Mouse (Mus musculus) activated CD4-positive, CD25-positive, alpha-beta regulatory T cell, adult 9 weeks (primary cell): ENCODE measurements around the gene Olfr968. TPM values are rescaled to one million over a fixed set of nuclear protein-coding genes. Genes with fewer than 3 reads are reported as not detected.

ENCODE experiments used
- polyA plus RNA-seq: library from polyadenylated mRNA; unstranded; fragments of 100-300 nt; shearing (Covaris generic); gene quantifications from one replicate; pipeline ENCODE4 v1.2.1, GENCODE M21; 2017

Gene Olfr968
- polyA plus RNA-seq, result not detected

GRCm38 (mm10) chr9:39783153-39783552 lies at the start of gene Olfr968:
Olfr968 (minus strand) TSS chr9:39783253.

GRCm38 (mm10) chr9:39808560-39808959 lies 25.5 kb upstream of the Olfr968 start, which contains the start of gene Olfr970:
Olfr970 (plus strand) TSS chr9:39808860.

GRCm38 (mm10) chr9:39790558-39790957 lies 7.5 kb upstream of the Olfr968 start, which contains the start of gene Olfr969:
Olfr969 (plus strand) TSS chr9:39790945.

GRCm38 (mm10) chr9:39745949-39746348 lies 37.1 kb downstream of the Olfr968 start, which contains the start of gene Olfr967:
Olfr967 (plus strand) TSS chr9:39746249.

GRCm38 (mm10) chr9:39730678-39731077 lies 52.4 kb downstream of the Olfr968 start, which contains the start of gene Olfr150:
Olfr150 (plus strand) TSS chr9:39730978.

Other genes starting within 250 kb of the Olfr968 start
- gene Olfr958, start 229.2 kb downstream of the Olfr968 start, polyA plus RNA-seq, result not detected
- not detected for gene Olfr959, start 207.7 kb downstream of the Olfr968 start, polyA plus RNA-seq
- gene AW551984, start 178.8 kb downstream of the Olfr968 start, polyA plus RNA-seq, result not detected
- gene Olfr148, start 172.6 kb downstream of the Olfr968 start, polyA plus RNA-seq, result not detected
- gene Olfr960, start 161.9 kb downstream of the Olfr968 start, polyA plus RNA-seq, result not detected
- not detected for gene Olfr961, start 138.2 kb downstream of the Olfr968 start, polyA plus RNA-seq
- gene Olfr963, start 116.0 kb downstream of the Olfr968 start, polyA plus RNA-seq, result not detected
- gene Olfr149, start 76.1 kb downstream of the Olfr968 start, polyA plus RNA-seq, result not detected
- gene Olfr965, start 71.9 kb downstream of the Olfr968 start, polyA plus RNA-seq, result not detected
- not detected for gene Olfr150, start 52.3 kb downstream of the Olfr968 start, polyA plus RNA-seq
- gene Olfr967, start 37.0 kb downstream of the Olfr968 start, polyA plus RNA-seq, result not detected
- gene Olfr969, start 7.7 kb upstream of the Olfr968 start, polyA plus RNA-seq, result not detected
- not detected for gene Olfr970, start 25.6 kb upstream of the Olfr968 start, polyA plus RNA-seq
- gene Olfr971, start 53.6 kb upstream of the Olfr968 start, polyA plus RNA-seq, result not detected
- gene Olfr972, start 83.2 kb upstream of the Olfr968 start, polyA plus RNA-seq, result not detected
- not detected for gene Olfr229, start 124.1 kb upstream of the Olfr968 start, polyA plus RNA-seq
- not detected for gene Olfr974, start 154.2 kb upstream of the Olfr968 start, polyA plus RNA-seq
- not detected for gene Olfr975, start 168.8 kb upstream of the Olfr968 start, polyA plus RNA-seq
- not detected for gene Olfr976, start 177.9 kb upstream of the Olfr968 start, polyA plus RNA-seq
- not detected for gene Olfr978, start 208.9 kb upstream of the Olfr968 start, polyA plus RNA-seq
- gene Olfr979, start 220.2 kb upstream of the Olfr968 start, polyA plus RNA-seq, result not detected
- not detected for gene Olfr980, start 226.3 kb upstream of the Olfr968 start, polyA plus RNA-seq
- not detected for gene Olfr981, start 238.2 kb upstream of the Olfr968 start, polyA plus RNA-seq